Mouse (Mus musculus): ENCODE data around the gene Ccn5. TPM values are rescaled to one million over a fixed set of nuclear protein-coding genes. Genes with fewer than 3 reads are reported as not detected.

The Ccn5 gene
- total RNA-seq (2023) = not detected in 2 replicates

DNA sequence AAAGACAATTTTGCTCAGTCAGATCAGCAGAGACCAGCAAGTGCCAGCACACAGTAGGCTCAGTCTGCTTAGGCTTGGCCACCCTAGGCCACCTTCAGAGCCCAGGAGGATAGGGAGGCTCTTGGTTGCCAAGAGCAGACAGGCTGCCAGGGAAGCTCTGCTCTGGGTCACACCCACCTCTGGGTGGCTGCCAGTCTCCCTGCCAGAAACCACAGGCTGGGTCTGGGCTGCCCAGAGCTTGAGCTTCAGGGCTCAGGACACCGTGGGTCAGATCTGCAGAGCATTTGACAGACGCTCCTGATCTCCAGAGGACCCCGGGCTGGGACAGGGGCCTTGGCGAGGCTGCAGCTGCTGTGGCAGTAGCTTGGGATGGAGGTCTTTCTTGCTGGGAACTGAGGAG lies at the start of gene Ccn5:
Gene Ccn5, plus strand, starts transcription at position 255 of the 400 bp plus-strand sequence.

DNA sequence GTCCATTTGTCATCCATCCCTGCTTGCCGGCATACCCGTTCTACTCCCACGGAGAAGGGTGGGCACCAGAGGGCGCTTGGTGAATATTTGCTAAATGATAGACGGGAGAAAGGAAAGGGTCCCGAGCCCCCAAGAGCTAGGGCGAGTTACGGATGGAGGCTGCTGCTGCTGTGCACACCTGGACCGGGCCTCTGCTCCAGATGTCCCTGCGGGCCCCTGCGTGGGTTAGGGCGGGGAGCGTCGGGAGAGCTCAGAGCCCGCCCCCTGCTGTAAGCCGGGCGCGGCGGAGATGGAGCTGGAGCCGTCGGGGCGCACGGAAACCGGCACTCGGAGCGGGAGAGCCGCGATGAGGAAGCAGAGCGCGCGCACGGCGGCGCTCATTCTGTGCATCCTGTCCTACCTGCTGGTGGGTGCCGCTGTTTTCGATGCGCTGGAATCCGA lies 32.8 kb downstream of the Ccn5 start, which contains the start of gene Kcnk15:
Gene Kcnk15, plus strand, starts transcription at position 191 of the 441 bp plus-strand sequence.

Other genes with a start within 250 kb of the Ccn5 start
- gene Ttpal, start 218.5 kb upstream of the Ccn5 start, total RNA-seq (2023) = 45.7 and 58.2 TPM in 2 replicates
- 431 and 484 TPM in 2 replicates for gene Serinc3, start 175.7 kb upstream of the Ccn5 start, total RNA-seq (2023)
- 15.7 and 16.7 TPM in 2 replicates for gene Pkig, start 162.5 kb upstream of the Ccn5 start, total RNA-seq (2023)
- gene Ada, start 70.6 kb upstream of the Ccn5 start, total RNA-seq (2023) = 12.9 and 18.1 TPM in 2 replicates
- gene Kcnk15, start 32.8 kb downstream of the Ccn5 start, total RNA-seq (2023) = not detected in 2 replicates
- 0.25 and 0.32 TPM in 2 replicates for gene Rims4, start 97.8 kb downstream of the Ccn5 start, total RNA-seq (2023)
- gene Ywhab, start 174.1 kb downstream of the Ccn5 start, total RNA-seq (2023) = 143 and 153 TPM in 2 replicates
- 17.3 and 24.3 TPM in 2 replicates for gene Pabpc1l, start 204.6 kb downstream of the Ccn5 start, total RNA-seq (2023)
- gene Stk4, start 249.5 kb downstream of the Ccn5 start, total RNA-seq (2023) = 146 and 165 TPM in 2 replicates

Measured in neutrophil, adult 65 days (primary cell).